Mouse (Mus musculus) lung, adult 2 months (tissue): ENCODE data around the gene AI597479. TPM values are rescaled to one million over a fixed set of nuclear protein-coding genes. Genes with fewer than 3 reads are reported as not detected.

Source experiments
- DNase-seq: peaks from one replicate; pipeline ENCODE4 v3.0.0; 2022
- H3K4me1 ChIP-seq: fragments of 200-500 bp; 2 replicates; pipeline ENCODE4 v1.6.1; 2011; ENCODE audit warnings: low read length; ENCODE audit not compliant: control insufficient read depth, insufficient read depth
- H3K4me3 ChIP-seq: fragments of 200-500 bp; replicated peaks from 2 replicates; pipeline ENCODE3; 2011; ENCODE audit warnings: low read depth, mild to moderate bottlenecking, control low read depth, low read length; ENCODE audit errors: extremely low read depth
- CTCF ChIP-seq: fragments of 200-500 bp; IDR thresholded peaks from 2 replicates; pipeline ENCODE4 v1.5.1; 2011; ENCODE audit warnings: mild to moderate bottlenecking, low read length, control low read depth; ENCODE audit not compliant: insufficient read depth
- POLR2A ChIP-seq: fragments of 200-500 bp; IDR thresholded peaks from 2 replicates; pipeline ENCODE4 v1.6.1; 2011; ENCODE audit warnings: low read depth, mild to moderate bottlenecking, control low read depth, low read length, borderline replicate concordance; ENCODE audit errors: extremely low read depth
- WGBS: fragments of 180-500 bp; shearing (Covaris S2); methylation state at CpG from one replicate; pipeline ENCODE4 v1.1.7; 2018; 5-methylcytosine and 5-hydroxymethylcytosine counted together
- polyA plus RNA-seq: library from polyadenylated mRNA; depleted of rRNA; stranded (reverse); fragments of >200 nt; gene quantifications from 2 replicates; pipeline ENCODE4 v1.2.3, GENCODE M21; 2012; rRNA removed

Gene AI597479
- 4.3 and 6.6 TPM in 2 replicates for polyA plus RNA-seq

- WGBS: 1% methylated on average over 52 of the region's 57 CpGs
- Histone ChIP-seq H3K4me3 (peak within 1 kb of the TSS; percentile 93), H3K4me1 (peaks cover 7% of the 10 kb centered on the region)
- TF ChIP-seq CTCF: no peak
- peak; percentile 87; the same call in 1 of the 2 replicates for TF ChIP-seq POLR2A
- peak; percentile 97 for DNase-seq
Observed at GRCm38 (mm10) chr1:43098031-43098984, at the start of gene AI597479, which contains the start of gene Tgfbrap1. Gene AI597479, plus strand, starts transcription at chr1:43098710. Gene Tgfbrap1, minus strand, starts transcription at chr1:43098637.

GRCm38 (mm10) chr1:43051903-43052302, 46.6 kb upstream of the AI597479 start:
- Histone ChIP-seq H3K4me1 (no peaks in the 10 kb centered on the region), H3K4me3 (no peak overlapping the region)
- TF ChIP-seq POLR2A (no peak), CTCF (no peak)
- WGBS: 86% methylated on average over 5 of the region's 5 CpGs
- no peak for DNase-seq

GRCm38 (mm10) chr1:43065615-43066310, 32.7 kb upstream of the AI597479 start:
- TF ChIP-seq POLR2A: no peak
- peak; percentile 87 for TF ChIP-seq CTCF
- peak; percentile 60 for DNase-seq
- Histone ChIP-seq H3K4me3 (no peak overlapping the region), H3K4me1 (0 out of 2 replicates have a peak, but pooled peaks cover 2% of the 10 kb centered on the region)
- 56% methylated on average over 9 of the region's 9 CpGs for WGBS

GRCm38 (mm10) chr1:43066573-43066972, 31.9 kb upstream of the AI597479 start:
- 64% methylated on average over 8 of the region's 8 CpGs for WGBS
- Histone ChIP-seq H3K4me1 (peaks cover 2% of the 10 kb centered on the region; the same call in 1 of the 2 replicates), H3K4me3 (no peak overlapping the region)
- DNase-seq: no peak
- TF ChIP-seq POLR2A (no peak), CTCF (no peak)

DNA sequence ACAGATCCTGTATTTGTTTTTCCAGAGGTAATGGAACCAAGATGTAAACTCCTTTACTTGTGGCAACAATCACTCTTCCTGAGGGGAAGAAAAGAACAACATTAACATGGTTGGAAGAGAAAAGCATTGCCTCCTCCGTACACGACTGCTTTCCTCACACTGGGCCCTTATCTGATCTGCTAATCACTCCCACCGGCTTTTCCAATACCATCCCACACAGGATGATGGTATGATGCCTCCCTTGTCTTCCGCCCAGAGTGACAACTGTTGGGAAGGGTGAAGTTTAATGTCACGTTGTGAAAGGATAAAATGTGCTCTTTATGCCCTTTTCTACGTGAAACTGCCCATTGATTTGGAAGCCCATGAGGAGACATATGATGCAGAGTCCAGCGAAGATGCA, 31.0 kb upstream of the AI597479 start:
- no peak for DNase-seq
- TF ChIP-seq POLR2A (no peak), CTCF (no peak)
- WGBS: 66% methylated on average over 7 of the region's 7 CpGs
- H3K4me1 ChIP-seq: peaks cover 2% of the 10 kb centered on the region; the same call in 1 of the 2 replicates
- no peak overlapping the region for H3K4me3 ChIP-seq

DNA sequence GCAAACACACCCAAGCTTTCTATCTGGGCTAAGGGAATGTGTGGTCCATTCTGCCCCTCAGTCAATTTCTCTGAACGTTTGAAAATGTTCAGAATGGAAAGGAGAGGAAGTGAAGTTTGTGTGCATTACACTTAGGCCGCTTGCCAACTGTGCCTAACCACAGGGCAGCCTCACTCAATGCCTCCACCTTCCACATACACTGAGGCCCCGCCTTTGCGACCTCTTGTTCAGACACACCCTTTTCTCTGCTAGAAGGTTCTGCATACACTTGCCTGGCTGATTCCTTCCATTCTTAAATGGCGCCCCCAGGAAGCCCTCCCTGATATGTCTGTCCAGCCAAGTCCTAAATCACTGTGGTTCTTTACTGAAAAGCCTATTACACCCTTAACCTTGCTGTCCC, 27.8 kb upstream of the AI597479 start:
- TF ChIP-seq POLR2A (no peak), CTCF (no peak)
- no peak overlapping the region for H3K4me3 ChIP-seq
- peaks cover 2% of the 10 kb centered on the region; the same call in 1 of the 2 replicates for H3K4me1 ChIP-seq
- WGBS: 48% methylated on average over 5 of the region's 5 CpGs
- DNase-seq: peak; percentile 20

DNA sequence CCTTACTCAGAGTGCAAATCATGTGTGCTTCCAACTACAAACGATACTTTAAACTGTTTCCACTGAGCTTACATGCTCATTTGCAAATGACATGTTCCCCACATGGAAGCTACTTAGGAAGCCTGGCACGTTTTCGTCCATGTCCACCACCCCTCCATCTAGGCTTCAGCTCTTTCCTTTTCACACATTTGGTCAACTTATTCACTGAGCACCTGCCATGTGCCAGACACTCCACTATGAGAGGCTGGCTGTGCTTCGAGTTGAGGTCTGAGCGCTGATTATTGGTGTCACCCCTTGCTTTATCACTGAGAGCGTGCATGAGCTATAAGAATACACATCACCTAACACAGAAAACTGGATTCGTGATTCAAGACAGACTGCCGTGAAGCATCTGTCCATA, 26.5 kb upstream of the AI597479 start:
- Histone ChIP-seq H3K4me3 (no peak overlapping the region), H3K4me1 (peaks cover 2% of the 10 kb centered on the region; the same call in 1 of the 2 replicates)
- WGBS: 95% methylated on average over 8 of the region's 8 CpGs
- DNase-seq: no peak
- no peak for TF ChIP-seq POLR2A
- no peak for TF ChIP-seq CTCF

- H3K4me3 ChIP-seq: no peak overlapping the region
- TF ChIP-seq POLR2A: no peak
- TF ChIP-seq CTCF: no peak
- peaks cover 3% of the 10 kb centered on the region; the same call in 1 of the 2 replicates for H3K4me1 ChIP-seq
- 78% methylated on average over 1 of the region's 1 CpGs for WGBS
- no peak for DNase-seq
Observed at GRCm38 (mm10) chr1:43072561-43072960, 25.9 kb upstream of the AI597479 start.

DNA sequence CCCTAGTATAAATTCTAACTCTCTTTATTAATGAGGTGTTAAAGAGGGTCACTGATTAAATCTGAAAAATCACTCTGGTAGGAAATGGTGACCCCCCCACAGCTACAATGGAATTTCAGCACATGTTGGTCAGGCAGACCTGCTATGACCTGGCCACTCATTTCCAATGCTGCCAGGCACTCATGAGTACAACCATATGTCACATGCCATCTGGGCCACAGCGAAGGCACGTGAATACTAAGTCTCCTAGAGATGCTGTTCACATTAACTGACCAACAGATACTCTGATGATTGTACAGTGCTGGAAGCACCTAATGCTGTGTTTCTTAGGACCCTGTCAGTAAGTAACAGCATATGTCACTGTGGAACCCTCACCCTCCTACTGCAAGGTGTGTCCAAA, 23.7 kb upstream of the AI597479 start:
- WGBS: 90% methylated on average over 2 of the region's 2 CpGs
- peaks cover 4% of the 10 kb centered on the region; the same call in 1 of the 2 replicates for H3K4me1 ChIP-seq
- TF ChIP-seq POLR2A (no peak), CTCF (no peak)

More for the DNA sequence above, 23.7 kb upstream of the AI597479 start:
- no peak for DNase-seq
- H3K4me3 ChIP-seq: no peak overlapping the region
